Mouse (Mus musculus): Measurements from ENCODE around the gene Col4a5. TPM values are rescaled to one million over a fixed set of nuclear protein-coding genes. Genes with fewer than 3 reads are reported as not detected.

Col4a5 gene
- polyA plus RNA-seq, 1 experiment from 2014 or later, result 22.6 TPM

DNA sequence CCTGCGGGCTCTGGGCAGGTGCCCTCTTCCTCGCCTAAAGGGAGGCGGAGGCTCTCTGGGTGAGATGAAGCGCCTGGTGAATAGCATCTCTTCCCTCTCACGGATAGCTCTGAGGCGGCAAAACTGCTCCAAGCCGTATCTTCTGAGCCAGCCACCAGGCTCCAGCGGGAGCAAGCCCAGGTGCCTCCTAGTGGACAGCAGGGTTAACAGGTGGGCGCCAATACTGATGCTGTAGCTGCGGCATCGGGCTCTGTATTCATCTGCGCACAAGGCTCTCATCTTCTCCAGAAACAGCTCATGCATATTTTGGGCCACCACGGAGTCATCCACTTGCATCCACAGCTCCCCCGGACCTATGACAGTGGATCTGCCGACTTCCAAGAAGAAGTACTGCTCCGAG lies 248.8 kb downstream of the Col4a5 start:
- H3K9me3 ChIP-seq (replicated peaks), result no peaks in the 10 kb centered on the region
- H3K27ac ChIP-seq, result no peak overlapping the region
- H3K4me1 ChIP-seq, result peaks cover 18% of the 10 kb centered on the region; the same call in 1 of the 2 replicates
- peak overlapping the region; percentile 66 for H3K4me2 ChIP-seq
- peaks cover 85% of the 10 kb centered on the region for H3K27me3 ChIP-seq
- no peak; the same call in 1 of the 2 replicates for ATAC-seq (replicated peaks; ENCODE audit: low FRiP score)
- H3K36me3 ChIP-seq, result no peaks in the 10 kb centered on the region
- WGBS, result 25% methylated on average over 16 of the region's 16 CpGs
- no peak overlapping the region for H3K9ac ChIP-seq
- H3K4me3 ChIP-seq (replicated peaks), result peak overlapping the region; percentile 44

DNA sequence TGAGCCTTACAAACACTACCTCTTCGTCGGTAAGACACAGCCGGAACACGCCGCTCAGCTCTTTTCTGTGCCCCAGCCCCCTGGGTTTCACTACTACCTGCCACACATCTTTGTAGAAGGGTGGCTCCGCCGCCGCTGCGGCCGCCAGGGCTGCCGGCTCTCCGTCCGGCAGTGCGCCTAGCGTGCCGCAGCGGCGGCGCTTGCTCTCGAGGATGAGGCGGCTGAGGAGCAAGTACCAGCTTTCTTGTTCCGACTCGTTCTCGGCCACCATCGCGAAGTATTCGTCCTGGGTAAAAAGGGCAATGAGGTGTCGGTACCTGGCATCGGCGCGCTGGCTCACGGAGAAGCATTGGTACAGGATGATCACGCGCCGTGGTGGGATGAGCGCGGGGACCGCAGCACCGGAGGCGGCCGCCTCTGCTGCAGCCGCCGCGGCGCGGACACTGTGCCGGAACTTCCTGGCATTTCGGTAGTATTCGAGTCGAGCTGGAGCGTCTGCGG lies 249.3 kb downstream of the Col4a5 start:
- 29% methylated on average over 52 of the region's 52 CpGs for WGBS
- H3K27me3 ChIP-seq, result peaks cover 84% of the 10 kb centered on the region
- H3K4me2 ChIP-seq, result peak overlapping the region; percentile 66
- ATAC-seq (replicated peaks; ENCODE audit: low FRiP score), result peak; percentile 24; the same call in 1 of the 2 replicates
- H3K4me1 ChIP-seq, result peaks cover 18% of the 10 kb centered on the region; the same call in 1 of the 2 replicates
- H3K9ac ChIP-seq, result no peak overlapping the region
- H3K27ac ChIP-seq, result no peak overlapping the region
- peak overlapping the region; percentile 44 for H3K4me3 ChIP-seq (replicated peaks)
- H3K36me3 ChIP-seq, result no peaks in the 10 kb centered on the region
- H3K9me3 ChIP-seq (replicated peaks), result no peaks in the 10 kb centered on the region

DNA sequence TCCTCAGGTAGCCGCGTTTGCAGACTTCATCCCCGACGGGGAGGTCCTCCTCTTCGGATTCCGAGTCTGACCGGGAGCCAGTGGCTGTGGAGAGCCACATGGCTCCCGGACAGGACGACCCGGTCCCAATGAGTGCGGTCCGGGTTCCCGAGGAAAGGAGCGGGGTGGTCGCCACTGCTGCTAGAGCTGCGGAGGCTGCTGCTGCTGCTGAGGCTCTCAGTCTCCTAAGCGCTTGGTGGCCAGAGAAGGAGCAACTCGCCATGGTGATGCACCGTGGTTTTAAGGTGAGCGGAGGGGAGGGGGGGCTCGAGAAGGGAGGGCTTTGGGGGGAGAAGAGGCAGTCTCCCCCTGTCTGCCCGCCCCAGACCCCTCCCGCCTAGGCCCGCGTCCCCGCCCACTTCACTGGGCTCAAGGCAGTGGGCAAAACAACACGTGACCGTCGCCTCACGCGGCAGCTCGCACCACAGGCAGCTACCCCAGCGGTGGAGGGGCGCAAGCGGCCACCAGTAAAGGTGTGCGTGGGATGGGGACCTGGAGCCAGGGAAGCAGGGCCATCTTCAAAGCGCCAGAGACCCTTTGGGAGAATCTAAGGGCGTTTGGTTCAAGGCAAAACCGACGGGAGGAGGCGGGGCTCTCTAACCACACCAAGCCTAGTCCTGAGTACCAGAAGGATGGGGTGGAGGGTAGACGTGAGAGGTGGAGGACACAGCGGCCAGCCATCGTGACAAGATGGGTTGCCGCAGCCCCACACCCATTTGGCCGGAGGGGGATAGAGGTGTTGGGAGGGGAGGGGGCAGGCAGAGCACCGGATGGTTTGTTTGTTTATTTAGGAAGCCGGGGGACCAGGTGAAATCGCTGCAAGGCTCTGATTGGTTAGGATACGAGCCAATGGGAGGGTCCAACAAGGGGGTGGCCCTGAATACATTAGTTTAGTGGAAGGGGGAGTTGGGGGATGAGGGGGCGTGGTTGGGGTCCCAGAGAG lies 250.0 kb downstream of the Col4a5 start, which contains the start of gene Irs4:
Gene Irs4, minus strand, starts transcription at position 327 of the 982 bp plus-strand sequence.
- 22% methylated on average over 49 of the region's 51 CpGs for WGBS
- H3K4me3 ChIP-seq (replicated peaks), result peak within 1 kb of the TSS; percentile 44
- no peak within 1 kb of the TSS for H3K27ac ChIP-seq
- H3K4me1 ChIP-seq, result peaks cover 18% of the 10 kb centered on the region; the same call in 1 of the 2 replicates
- H3K9ac ChIP-seq, result no peak within 1 kb of the TSS
- peak within 1 kb of the TSS; percentile 66 for H3K4me2 ChIP-seq
- ATAC-seq (replicated peaks; ENCODE audit: low FRiP score), result peak; percentile 73
- no peaks in the 10 kb centered on the region for H3K9me3 ChIP-seq (replicated peaks)
- H3K27me3 ChIP-seq, result peaks cover 79% of the 10 kb centered on the region
- no peaks in the 10 kb centered on the region for H3K36me3 ChIP-seq

DNA sequence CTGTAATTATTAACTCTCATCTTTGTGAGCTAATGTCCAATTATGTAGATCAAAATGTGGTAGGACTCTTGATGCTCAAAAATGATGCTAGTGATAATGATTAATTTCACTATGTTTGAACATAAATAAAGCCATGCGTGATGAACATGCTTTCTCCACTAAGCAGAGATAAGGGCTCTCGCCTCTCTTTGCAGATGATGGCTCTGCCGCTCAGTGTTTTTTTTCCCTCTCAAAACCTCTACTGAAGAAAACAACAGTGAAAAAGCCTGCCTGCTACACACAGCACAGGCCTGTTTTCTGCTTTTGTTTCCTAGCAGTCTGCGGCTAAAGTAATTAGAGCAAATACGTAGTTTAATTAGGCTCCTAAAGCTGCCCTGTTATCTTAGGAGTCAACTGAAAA lies 254.4 kb downstream of the Col4a5 start:
- H3K4me1 ChIP-seq, result peaks cover 7% of the 10 kb centered on the region; the same call in 1 of the 2 replicates
- H3K9me3 ChIP-seq (replicated peaks), result no peaks in the 10 kb centered on the region
- H3K4me2 ChIP-seq, result no peak overlapping the region
- H3K9ac ChIP-seq, result no peak overlapping the region
- no peak for ATAC-seq (replicated peaks; ENCODE audit: low FRiP score)
- 80% methylated on average over 5 of the region's 5 CpGs for WGBS
- no peak overlapping the region for H3K4me3 ChIP-seq (replicated peaks)
- no peaks in the 10 kb centered on the region for H3K36me3 ChIP-seq
- H3K27me3 ChIP-seq, result peaks cover 48% of the 10 kb centered on the region
- no peak overlapping the region for H3K27ac ChIP-seq

Other genes with a start within 250 kb of the Col4a5 start
- gene Col4a6, start 1.3 kb upstream of the Col4a5 start, polyA plus RNA-seq (2015; fragmentation: Nextera tagmentation; extraction: Ambion mirVana), result 2.2 and 2.4 TPM in 2 replicates
- 0.12 and 0.17 TPM in 2 replicates for gene Irs4, start 249.9 kb downstream of the Col4a5 start, polyA plus RNA-seq (2015; fragmentation: Nextera tagmentation; extraction: Ambion mirVana)

Data from kidney, embryonic 15.5 days (tissue).